Mouse (Mus musculus) left cerebral cortex, postnatal 4 days (tissue): ENCODE measurements around the gene Fbxl5. TPM values are rescaled to one million over a fixed set of nuclear protein-coding genes. Genes with fewer than 3 reads are reported as not detected.

ENCODE experiments used
- DNase-seq: peaks from one replicate; pipeline ENCODE4 v3.0.0-alpha.2; 2022
- intact Hi-C: fragments of 180-260 bp; cut with DNase I; formaldehyde crosslinking; loops from one replicate; pipeline ENCODE4 v1.15.1; 2025
- total RNA-seq, 2 experiments: library from RNA; stranded (reverse); gene quantifications; 2 replicates each; pipeline ENCODE4 v1.2.3; 2021

The Fbxl5 gene
- total RNA-seq, 2 experiments from 2014 or later = 82.4 to 85.1 TPM

- intact Hi-C loops = no loop called here
- DNase-seq = no peak
These were observed 122.2 kb downstream of the Fbxl5 start for GRCm38 (mm10) chr5:43699240-43699639.

- intact Hi-C loops = no loop called here
- DNase-seq = no peak
These were observed 124.3 kb downstream of the Fbxl5 start for GRCm38 (mm10) chr5:43697133-43697532.

Other genes starting within 250 kb of the Fbxl5 start
- gene Cc2d2a, start 159.3 kb downstream of the Fbxl5 start, total RNA-seq = 10 to 100 TPM; 14.0 to 14.9 TPM
- gene Bst1, start 2.8 kb downstream of the Fbxl5 start, total RNA-seq = not detected
- gene Cd38, start 46.9 kb upstream of the Fbxl5 start, total RNA-seq = 1 to 10 TPM; 1.5 to 1.6 TPM
- gene Gm7879, start 91.5 kb upstream of the Fbxl5 start, total RNA-seq = 10 to 100 TPM; 13.9 to 14.0 TPM
- 1 to 10 TPM; 3.8 to 4.3 TPM for gene Fgfbp1, start 160.1 kb upstream of the Fbxl5 start, total RNA-seq